Mouse (Mus musculus) urinary bladder, adult 2 months (tissue): ENCODE data around the gene Alad. TPM values are rescaled to one million over a fixed set of nuclear protein-coding genes. Genes with fewer than 3 reads are reported as not detected.
A peak's percentile ranks its signal among the peaks of the same experiment; 100 is the strongest.

ENCODE experiments used
- DNase-seq: peaks from one replicate; pipeline ENCODE4 v3.0.0; 2022; ENCODE audit warnings: low spot score
- polyA plus RNA-seq: library from polyadenylated mRNA; depleted of rRNA; stranded (reverse); fragments of >200 nt; gene quantifications from 2 replicates; pipeline ENCODE4 v1.2.3, GENCODE M21; 2012; rRNA removed

Alad gene
- 32.0 and 34.9 TPM in 2 replicates for polyA plus RNA-seq

GRCm38 (mm10) chr4:62519849-62520233 is at the start of gene Alad:
Gene Alad (minus strand): TSS chr4:62519918.
- DNase-seq: peak; percentile 90

GRCm38 (mm10) chr4:62568359-62568758 is 48.6 kb upstream of the Alad start:
- no peak for DNase-seq

GRCm38 (mm10) chr4:62567696-62568095 is 48.0 kb upstream of the Alad start:
- DNase-seq: no peak

GRCm38 (mm10) chr4:62566530-62566929 is 46.8 kb upstream of the Alad start:
- no peak for DNase-seq

GRCm38 (mm10) chr4:62562006-62562405 is 42.3 kb upstream of the Alad start:
- DNase-seq: no peak

- no peak for DNase-seq
Observed at GRCm38 (mm10) chr4:62561630-62562001, 41.9 kb upstream of the Alad start.

GRCm38 (mm10) chr4:62560963-62561629 is 41.4 kb upstream of the Alad start:
- no peak for DNase-seq

- no peak for DNase-seq
Observed at GRCm38 (mm10) chr4:62559797-62560329, 40.1 kb upstream of the Alad start, which contains the start of gene Rgs3. Gene Rgs3 (plus strand): TSS chr4:62559847.

- DNase-seq: no peak
Observed at GRCm38 (mm10) chr4:62557436-62557835, 37.7 kb upstream of the Alad start.

- DNase-seq: no peak
Observed at GRCm38 (mm10) chr4:62551966-62552365, 32.2 kb upstream of the Alad start.

GRCm38 (mm10) chr4:62544801-62545200 is 25.1 kb upstream of the Alad start:
- DNase-seq: no peak

GRCm38 (mm10) chr4:62543782-62544181 is 24.1 kb upstream of the Alad start:
- DNase-seq: no peak

GRCm38 (mm10) chr4:62541802-62542201 is 22.1 kb upstream of the Alad start:
- no peak for DNase-seq

GRCm38 (mm10) chr4:62533729-62534128 is 14.0 kb upstream of the Alad start:
- no peak for DNase-seq

GRCm38 (mm10) chr4:62527655-62528054 is 7.9 kb upstream of the Alad start:
- no peak for DNase-seq

- DNase-seq: no peak
Observed at GRCm38 (mm10) chr4:62526256-62526655, 6.5 kb upstream of the Alad start.

- no peak for DNase-seq
Observed at GRCm38 (mm10) chr4:62525489-62525811, 5.7 kb upstream of the Alad start.

- peak; percentile 94 for DNase-seq
Observed at GRCm38 (mm10) chr4:62524651-62525488, 5.2 kb upstream of the Alad start, which contains the start of the genes Pole3 and 4933430I17Rik. Gene Pole3 (minus strand): TSS chr4:62525068. Gene 4933430I17Rik (plus strand): TSS chr4:62525369.

GRCm38 (mm10) chr4:62520892-62521400 is 1.2 kb upstream of the Alad start:
- no peak for DNase-seq

- DNase-seq: no peak
Observed at GRCm38 (mm10) chr4:62519122-62519848, 433 bp downstream of the Alad start.

- DNase-seq: no peak
Observed at GRCm38 (mm10) chr4:62518416-62519121, 1.1 kb downstream of the Alad start.
